Mouse (Mus musculus) ES-Bruce4 (cell line): Measurements from ENCODE around the gene Ccn1.

Experiments
- CTCF ChIP-seq: IDR thresholded peaks from one replicate; pipeline ENCODE4 v1.8.1; 2011; ENCODE audit warnings: low read depth, low read length
- EP300 ChIP-seq: IDR thresholded peaks from 2 replicates; pipeline ENCODE4 v1.6.1; 2011; ENCODE audit warnings: low read depth, low read length; ENCODE audit not compliant: insufficient read depth
- POLR2A ChIP-seq: IDR thresholded peaks from one replicate; pipeline ENCODE4 v1.8.1; 2011; ENCODE audit warnings: low read length; ENCODE audit not compliant: insufficient read depth

DNA sequence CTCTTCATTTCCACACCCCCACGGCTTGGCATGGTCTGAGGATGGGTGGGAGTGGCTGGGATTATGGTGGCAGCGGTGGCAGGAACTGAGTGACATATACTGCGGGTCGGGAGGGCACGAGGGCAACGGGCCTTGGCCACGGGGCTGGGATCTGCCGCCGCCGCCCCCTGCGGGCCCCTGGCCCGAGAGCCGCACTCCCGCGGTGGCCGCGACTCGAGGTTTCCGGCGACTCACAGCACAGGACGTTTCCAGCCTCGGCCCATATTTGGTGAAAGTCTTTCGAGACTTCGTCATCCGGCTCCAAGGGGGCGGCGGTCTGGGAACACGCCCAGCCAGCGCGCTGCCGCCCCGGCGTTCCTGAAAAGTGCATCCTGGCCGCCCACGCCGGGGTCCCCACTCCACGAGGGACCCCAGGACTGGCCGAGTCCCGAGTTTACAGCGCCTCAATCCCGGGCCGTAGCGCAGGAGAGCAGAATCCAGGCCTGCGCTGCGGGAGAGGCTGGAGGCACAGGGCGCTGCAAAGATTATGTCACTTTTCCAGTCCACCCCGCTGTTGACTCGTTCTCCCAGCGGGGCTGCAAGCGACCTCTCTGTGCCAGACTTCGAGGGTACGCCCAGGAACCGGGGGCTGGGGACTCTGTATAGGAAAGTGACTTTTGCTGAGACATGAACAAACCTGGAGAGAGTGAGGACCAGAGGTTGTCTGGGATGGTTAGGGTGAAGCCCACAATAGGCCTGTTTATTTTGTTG is 3.6 kb upstream of the Ccn1 start:
- TF ChIP-seq EP300 (no peak), POLR2A (no peak), CTCF (no peak)
